Mouse (Mus musculus) lung, embryonic 16.5 days (tissue): Measurements from ENCODE around the gene Stkld1. TPM values are rescaled to one million over a fixed set of nuclear protein-coding genes. Genes with fewer than 3 reads are reported as not detected.

ENCODE experiments used
- ATAC-seq: fragments of 200-750 bp; cut with Nextera tagmentation; 2 replicates; pipeline ENCODE4 v1.8.0; 2017; ENCODE audit warnings: low read depth, mild to moderate bottlenecking, moderate library complexity
- H3K27ac ChIP-seq: fragments of 300-500 bp; sonication (generic); 2 replicates; pipeline ENCODE4 v1.5.1; 2014; ENCODE audit warnings: mild to moderate bottlenecking, control low read depth, low read length
- H3K27me3 ChIP-seq: fragments of 300-500 bp; sonication (generic); 2 replicates; pipeline ENCODE4 v1.6.1; 2014; ENCODE audit warnings: low read depth, low read length, mixed read lengths; ENCODE audit not compliant: control insufficient read depth, insufficient read depth
- H3K36me3 ChIP-seq: fragments of 300-500 bp; sonication (generic); 2 replicates; pipeline ENCODE4 v1.6.1; 2014; ENCODE audit warnings: low read length; ENCODE audit not compliant: control insufficient read depth, insufficient read depth
- H3K4me1 ChIP-seq: fragments of 300-500 bp; sonication (generic); replicated peaks from 2 replicates; pipeline ENCODE4 v1.6.1; 2014; ENCODE audit warnings: low read length, mixed read lengths; ENCODE audit not compliant: control insufficient read depth, insufficient read depth
- H3K4me2 ChIP-seq: fragments of 300-500 bp; sonication (generic); 2 replicates; pipeline ENCODE4 v1.6.1; 2014; ENCODE audit warnings: low read depth, low read length, control low read depth
- H3K4me3 ChIP-seq: fragments of 300-500 bp; sonication (generic); 2 replicates; pipeline ENCODE4 v1.5.1; 2014; ENCODE audit warnings: mild to moderate bottlenecking, low read length, control low read depth
- H3K9ac ChIP-seq: fragments of 300-500 bp; sonication (generic); 2 replicates; pipeline ENCODE4 v1.6.1; 2014; ENCODE audit warnings: low read length, control low read depth
- H3K9me3 ChIP-seq: fragments of 300-500 bp; sonication (generic); 2 replicates; pipeline ENCODE4 v1.6.1; 2016; ENCODE audit warnings: low read length; ENCODE audit not compliant: control insufficient read depth
- WGBS: fragments of 180-500 bp; shearing (Covaris S2); extraction: QIAGEN DNeasy Blood & Tissue Kit; methylation state at CpG from one replicate; pipeline ENCODE4 v1.1.7; 2014; 5-methylcytosine and 5-hydroxymethylcytosine counted together
- polyA plus RNA-seq: library from polyadenylated mRNA; unstranded; fragments of >200 nt; fragmentation: Nextera tagmentation; extraction: Ambion mirVana; gene quantifications from 2 replicates; pipeline ENCODE4 v1.2.1, GENCODE M21; 2015

Stkld1 gene
- polyA plus RNA-seq, 1 experiment from 2014 or later: 0.06 TPM

GRCm38 (mm10) chr2:26914148-26914941, 19.5 kb upstream of the Stkld1 start:
- peaks cover 33% of the 10 kb centered on the region for H3K4me1 ChIP-seq
- no peak overlapping the region for H3K27ac ChIP-seq
- peaks cover 33% of the 10 kb centered on the region for H3K36me3 ChIP-seq
- H3K4me2 ChIP-seq: no peak overlapping the region
- no peaks in the 10 kb centered on the region for H3K9me3 ChIP-seq
- no peak for ATAC-seq
- H3K4me3 ChIP-seq: no peak overlapping the region
- 49% methylated on average over 8 of the region's 8 CpGs for whole genome bisulfite sequencing
- H3K27me3 ChIP-seq: no peaks in the 10 kb centered on the region
- H3K9ac ChIP-seq: no peak overlapping the region

GRCm38 (mm10) chr2:26915927-26916728, 17.7 kb upstream of the Stkld1 start, which contains the start of the genes Surf2 and Surf1:
Gene Surf2, plus strand, starts transcription at chr2:26916367.
Gene Surf1, minus strand, starts transcription at chr2:26916530.
- no peaks in the 10 kb centered on the region for H3K9me3 ChIP-seq
- H3K36me3 ChIP-seq: peaks cover 49% of the 10 kb centered on the region
- peak within 1 kb of the TSS; percentile 83 for H3K4me2 ChIP-seq
- peak within 1 kb of the TSS; percentile 67 for H3K4me3 ChIP-seq
- no peaks in the 10 kb centered on the region for H3K27me3 ChIP-seq
- peak within 1 kb of the TSS; percentile 88 for H3K9ac ChIP-seq
- ATAC-seq: peak; percentile 76
- H3K4me1 ChIP-seq: peaks cover 33% of the 10 kb centered on the region
- 2% methylated on average over 47 of the region's 47 CpGs for WGBS
- peak within 1 kb of the TSS; percentile 51 for H3K27ac ChIP-seq

- peak; percentile 15 for ATAC-seq
- H3K4me1 ChIP-seq: peaks cover 30% of the 10 kb centered on the region
- WGBS: under 1% methylated on average over 13 of the region's 13 CpGs
These were observed 17.1 kb upstream of the Stkld1 start for GRCm38 (mm10) chr2:26916738-26917137.

GRCm38 (mm10) chr2:26919684-26920083, 14.2 kb upstream of the Stkld1 start:
- Histone ChIP-seq H3K9me3 (no peaks in the 10 kb centered on the region), H3K4me3 (no peak overlapping the region), H3K4me2 (no peak overlapping the region), H3K36me3 (peaks cover 47% of the 10 kb centered on the region), H3K9ac (no peak overlapping the region), H3K27ac (no peak overlapping the region), H3K4me1 (peaks cover 21% of the 10 kb centered on the region), H3K27me3 (no peaks in the 10 kb centered on the region)
- no peak for ATAC-seq
- 78% methylated on average over 3 of the region's 3 CpGs for WGBS

More at GRCm38 (mm10) chr2:26916738-26917137, 17.1 kb upstream of the Stkld1 start:
- peak overlapping the region; percentile 67 for H3K4me3 ChIP-seq
- peak overlapping the region; percentile 83 for H3K4me2 ChIP-seq
- peak overlapping the region; percentile 88 for H3K9ac ChIP-seq
- H3K9me3 ChIP-seq: no peaks in the 10 kb centered on the region
- H3K27ac ChIP-seq: peak overlapping the region; percentile 51
- H3K36me3 ChIP-seq: peaks cover 48% of the 10 kb centered on the region
- H3K27me3 ChIP-seq: no peaks in the 10 kb centered on the region

GRCm38 (mm10) chr2:26920190-26920855, 13.5 kb upstream of the Stkld1 start:
- 80% methylated on average over 6 of the region's 6 CpGs for whole genome bisulfite sequencing
- Histone ChIP-seq H3K27me3 (no peaks in the 10 kb centered on the region), H3K27ac (no peak overlapping the region), H3K4me1 (peaks cover 17% of the 10 kb centered on the region), H3K4me3 (no peak overlapping the region), H3K9ac (no peak overlapping the region), H3K36me3 (peaks cover 52% of the 10 kb centered on the region), H3K4me2 (no peak overlapping the region), H3K9me3 (no peaks in the 10 kb centered on the region)
- no peak for ATAC-seq

GRCm38 (mm10) chr2:26921784-26922183, 12.1 kb upstream of the Stkld1 start:
- peaks cover 13% of the 10 kb centered on the region for H3K4me1 ChIP-seq
- peak; percentile 41; the same call in 1 of the 2 replicates for ATAC-seq
- WGBS: 38% methylated on average over 9 of the region's 9 CpGs
- peaks cover 64% of the 10 kb centered on the region for H3K36me3 ChIP-seq
- no peak overlapping the region for H3K9ac ChIP-seq
- no peak overlapping the region for H3K4me3 ChIP-seq
- H3K9me3 ChIP-seq: no peaks in the 10 kb centered on the region
- H3K27me3 ChIP-seq: no peaks in the 10 kb centered on the region
- H3K4me2 ChIP-seq: no peak overlapping the region
- no peak overlapping the region for H3K27ac ChIP-seq

GRCm38 (mm10) chr2:26927745-26928476, 5.9 kb upstream of the Stkld1 start:
- Histone ChIP-seq H3K9me3 (no peaks in the 10 kb centered on the region), H3K27me3 (no peaks in the 10 kb centered on the region), H3K4me3 (no peak overlapping the region), H3K4me1 (peaks cover 11% of the 10 kb centered on the region), H3K36me3 (peaks cover 38% of the 10 kb centered on the region), H3K27ac (no peak overlapping the region), H3K9ac (no peak overlapping the region), H3K4me2 (no peak overlapping the region)
- whole genome bisulfite sequencing: 83% methylated on average over 6 of the region's 6 CpGs
- no peak for ATAC-seq

GRCm38 (mm10) chr2:26930390-26930789, 3.5 kb upstream of the Stkld1 start:
- Histone ChIP-seq H3K4me2 (no peak overlapping the region), H3K9me3 (no peaks in the 10 kb centered on the region), H3K9ac (no peak overlapping the region), H3K27me3 (no peaks in the 10 kb centered on the region), H3K4me3 (no peak overlapping the region), H3K27ac (no peak overlapping the region), H3K36me3 (peaks cover 21% of the 10 kb centered on the region), H3K4me1 (peaks cover 13% of the 10 kb centered on the region)
- WGBS: 20% methylated on average over 1 of the region's 1 CpGs
- ATAC-seq: no peak
